Mouse (Mus musculus): ENCODE measurements around the gene Qtrt1.

- TF ChIP-seq GATA1 (IDR thresholded peaks at IDR 0.05; ENCODE audit: borderline replicate concordance, low read length), result no peak
- no peak for TF ChIP-seq FLI1 (IDR thresholded peaks at IDR 0.05; ENCODE audit: low read length)
Observed at GRCm38 (mm10) chr9:21443853-21444252, 32.2 kb downstream of the Qtrt1 start.
